Mouse (Mus musculus) cerebellum, postnatal 25 days (tissue): ENCODE data around the gene Fance.
A peak's percentile ranks its signal among the peaks of the same experiment; 100 is the strongest.
"Not testable (repeated sequence)": the region's sequence is repeated elsewhere in the genome, so short reads cannot be mapped to it uniquely, and the experiment has no call there.

ENCODE experiments used
- DNase-seq, 2 experiments: peaks; one replicate each; pipeline ENCODE4 v3.0.0; 2021; ENCODE audit warnings: mixed read lengths in 2 of 2

Gene Fance

GRCm38 (mm10) chr17:28327673-28328325 lies 14.5 kb downstream of the Fance start:
- peak in 1 of 2 experiments; percentile 41 for DNase-seq

- peak; percentile 99 for DNase-seq
Measured at GRCm38 (mm10) chr17:28328366-28328928, 15.1 kb downstream of the Fance start, which contains the start of gene Rpl10a. Rpl10a (plus strand) TSS chr17:28328471.

- DNase-seq: peak in 1 of 2 experiments; percentile 43
Measured at GRCm38 (mm10) chr17:28328946-28329345, 15.6 kb downstream of the Fance start.

GRCm38 (mm10) chr17:28329503-28330231 lies 16.3 kb downstream of the Fance start:
- DNase-seq: peak in 1 of 2 experiments; percentile 13

GRCm38 (mm10) chr17:28330232-28330546 lies 16.9 kb downstream of the Fance start:
- no peak for DNase-seq

GRCm38 (mm10) chr17:28330590-28330989 lies 17.3 kb downstream of the Fance start:
- not testable (repeated sequence) for DNase-seq

GRCm38 (mm10) chr17:28331241-28332112 lies 18.2 kb downstream of the Fance start:
- DNase-seq: no peak

GRCm38 (mm10) chr17:28332113-28332914 lies 19.0 kb downstream of the Fance start:
- DNase-seq: peak in 1 of 2 experiments; percentile 33

GRCm38 (mm10) chr17:28332915-28333546 lies 19.7 kb downstream of the Fance start:
- no peak for DNase-seq

- no peak for DNase-seq
Measured at GRCm38 (mm10) chr17:28335267-28335666, 21.9 kb downstream of the Fance start.

- DNase-seq: no peak
Measured at GRCm38 (mm10) chr17:28337547-28337946, 24.2 kb downstream of the Fance start.

GRCm38 (mm10) chr17:28340578-28340977 lies 27.3 kb downstream of the Fance start:
- no peak for DNase-seq

GRCm38 (mm10) chr17:28341091-28341490 lies 27.8 kb downstream of the Fance start:
- DNase-seq: peak; percentile 51 to 73

- DNase-seq: no peak
Measured at GRCm38 (mm10) chr17:28344050-28344607, 30.8 kb downstream of the Fance start.

- no peak for DNase-seq
Measured at GRCm38 (mm10) chr17:28344670-28345069, 31.4 kb downstream of the Fance start.

GRCm38 (mm10) chr17:28345271-28345721 lies 32.0 kb downstream of the Fance start:
- no peak for DNase-seq

GRCm38 (mm10) chr17:28345882-28346281 lies 32.6 kb downstream of the Fance start:
- DNase-seq: no peak

GRCm38 (mm10) chr17:28347327-28347726 lies 34.0 kb downstream of the Fance start:
- no peak for DNase-seq

- DNase-seq: no peak
Measured at GRCm38 (mm10) chr17:28348211-28348610, 34.9 kb downstream of the Fance start.

GRCm38 (mm10) chr17:28349264-28349880 lies 36.1 kb downstream of the Fance start:
- no peak for DNase-seq
